Mouse (Mus musculus) embryo, embryonic 11 days (tissue): ENCODE results near the gene Atp2b1.
A peak's percentile ranks its signal among the peaks of the same experiment; 100 is the strongest.

ENCODE experiments used
- DNase-seq: peaks from one replicate; pipeline ENCODE4 v3.0.0-alpha.2; 2015

Gene Atp2b1

DNA sequence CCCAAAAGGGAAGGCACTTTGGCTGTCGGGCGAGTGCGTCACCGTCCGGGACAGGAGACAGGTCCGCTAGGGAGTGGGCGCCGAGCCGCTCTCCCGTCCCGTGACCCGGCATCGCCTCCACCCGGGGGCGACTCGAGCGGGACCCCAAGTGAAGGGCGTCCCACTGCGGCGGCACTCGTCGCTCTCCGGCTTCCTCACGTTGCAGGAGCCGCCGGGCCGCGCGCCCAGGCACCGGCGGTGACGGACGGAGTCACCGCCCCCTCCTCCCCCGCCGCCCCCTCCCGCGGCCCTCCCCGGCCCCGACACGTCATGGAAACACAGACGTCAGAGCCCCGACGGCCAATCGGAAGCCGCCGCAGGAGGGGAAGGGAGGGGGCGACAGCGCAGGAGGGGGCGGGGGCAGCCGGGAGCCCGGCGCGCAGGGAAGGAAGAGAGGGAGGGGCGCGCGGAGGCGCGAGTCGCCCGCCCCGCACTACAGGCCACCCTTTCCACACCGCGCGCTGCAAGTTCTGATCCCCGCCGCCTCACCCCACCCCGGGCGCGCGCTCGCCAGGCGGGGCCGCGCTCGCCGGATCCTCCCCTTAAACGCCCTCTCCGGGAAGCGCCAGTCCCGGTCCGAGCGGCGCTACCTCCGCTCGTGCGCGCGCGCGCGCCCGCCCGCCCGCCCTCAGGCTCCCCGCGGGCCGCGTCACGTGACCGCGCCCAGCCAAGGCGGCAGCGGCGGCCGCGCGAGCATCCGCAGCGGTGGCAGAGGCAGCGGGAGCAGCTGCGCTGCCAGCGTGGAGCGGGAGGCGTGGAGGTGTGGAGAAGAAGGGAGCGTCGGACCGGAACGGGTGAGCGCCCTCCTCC is at the start of gene Atp2b1:
Atp2b1 (plus strand) TSS at position 446 of the 849 bp plus-strand sequence.
- peak; percentile 95 for DNase-seq

DNA sequence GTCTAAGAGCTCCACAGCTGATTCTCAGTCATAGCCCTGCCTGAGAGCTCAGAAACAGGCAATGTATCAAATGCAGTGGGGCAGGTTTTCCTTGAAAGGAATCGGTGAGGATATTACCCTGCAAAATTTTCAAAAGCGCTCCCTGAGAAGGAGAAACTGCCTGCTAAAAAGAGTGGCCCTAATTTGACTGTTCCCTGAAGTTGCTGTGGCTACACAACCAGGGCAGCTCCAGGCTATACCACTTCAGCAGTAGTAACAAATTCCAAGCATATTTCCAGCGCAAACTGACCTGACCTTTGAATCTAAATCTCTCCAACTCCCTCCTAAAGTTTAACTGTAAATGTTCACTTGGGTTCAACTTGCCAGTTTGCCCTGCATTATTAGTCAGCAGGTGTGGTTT is 49.4 kb upstream of the Atp2b1 start:
- peak; percentile 6 for DNase-seq

DNA sequence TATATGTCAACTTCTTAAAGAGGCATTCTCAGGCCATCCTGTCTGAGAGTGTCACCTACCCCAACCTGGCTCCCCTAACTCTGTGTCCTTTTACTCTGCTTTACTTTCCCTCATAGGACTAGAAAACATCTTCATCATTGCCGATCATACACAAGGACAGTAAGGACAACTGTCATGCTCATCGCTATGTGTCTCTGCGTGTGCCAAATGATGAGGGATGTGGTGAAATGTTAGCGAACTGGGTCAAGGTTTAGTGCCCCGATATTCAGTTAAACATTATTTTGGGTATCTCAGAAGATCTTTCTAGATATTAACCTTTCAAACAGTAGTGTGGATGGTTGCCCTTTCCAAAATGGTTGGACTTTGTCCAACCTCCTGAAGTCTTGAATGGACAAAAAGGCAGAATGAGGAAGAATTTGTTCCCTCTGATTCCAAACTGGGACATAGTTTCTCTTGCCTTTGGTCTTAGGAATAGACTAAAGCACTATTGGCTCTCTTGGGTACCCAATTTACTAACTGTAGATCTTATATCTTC is 47.3 kb upstream of the Atp2b1 start:
- DNase-seq = no peak

DNA sequence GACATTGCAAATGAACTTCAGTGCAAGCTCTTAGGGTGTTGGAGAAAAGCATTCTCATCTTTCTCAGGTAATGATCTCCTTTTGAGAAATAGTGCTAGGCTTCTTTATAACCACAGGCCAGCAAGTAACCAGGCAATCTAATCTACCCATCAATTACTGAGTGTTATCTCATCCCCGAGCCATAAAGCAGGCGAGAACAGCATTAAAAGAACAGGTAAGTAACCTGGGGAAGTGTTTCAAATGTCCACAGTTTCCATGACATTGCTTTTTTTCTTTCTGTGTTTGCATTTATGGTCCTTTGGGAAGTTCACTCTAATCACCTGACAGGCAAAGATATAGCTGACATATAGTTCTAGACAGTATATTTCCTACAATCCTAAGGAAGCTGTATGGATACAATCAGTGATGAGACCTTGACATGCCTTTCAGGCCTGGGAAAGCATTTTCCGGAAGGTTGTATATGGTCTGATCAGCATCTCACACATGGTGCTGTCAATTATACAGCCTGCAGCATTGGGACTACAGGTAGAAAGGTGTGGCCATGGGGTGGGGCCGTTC is 45.8 kb upstream of the Atp2b1 start:
- no peak for DNase-seq

DNA sequence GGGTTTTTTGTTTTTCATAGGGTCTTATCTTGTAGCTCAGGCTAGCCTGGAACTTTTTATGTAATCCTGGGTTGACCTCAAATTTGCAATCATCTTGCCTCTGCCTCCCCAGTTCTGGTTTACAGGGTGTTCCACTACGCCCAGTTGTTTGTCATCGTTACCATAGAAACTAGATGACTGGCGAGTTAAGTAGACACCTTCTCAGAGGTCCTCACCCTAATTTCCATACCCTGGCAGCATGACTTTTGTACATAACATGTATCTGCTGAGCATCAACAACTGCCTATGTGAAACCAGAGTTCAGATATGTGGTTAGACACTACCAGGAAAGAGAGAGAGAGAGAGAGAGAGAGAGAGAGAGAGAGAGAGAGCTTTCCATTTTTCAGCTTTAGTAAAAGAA is 36.4 kb upstream of the Atp2b1 start:
- DNase-seq = no peak

DNA sequence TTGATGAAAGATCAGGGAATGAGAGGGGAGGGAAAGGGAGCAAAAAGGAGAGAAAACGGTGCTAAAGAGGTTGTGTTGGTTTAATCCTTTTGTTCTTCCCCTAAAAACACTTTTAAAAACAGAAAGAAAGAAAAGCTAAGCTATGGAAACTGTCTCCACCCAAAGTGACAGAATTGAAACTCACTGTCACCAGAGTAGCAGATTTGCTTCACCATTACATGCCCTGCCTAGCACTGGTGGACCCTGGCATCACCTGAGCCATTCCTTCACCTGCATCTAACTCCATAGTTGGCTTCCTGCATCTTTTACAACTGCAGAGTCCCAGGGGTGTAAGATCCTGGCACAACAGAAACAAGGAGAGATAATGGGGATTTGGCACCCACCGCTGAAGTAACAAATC is 35.6 kb upstream of the Atp2b1 start:
- no peak for DNase-seq

DNA sequence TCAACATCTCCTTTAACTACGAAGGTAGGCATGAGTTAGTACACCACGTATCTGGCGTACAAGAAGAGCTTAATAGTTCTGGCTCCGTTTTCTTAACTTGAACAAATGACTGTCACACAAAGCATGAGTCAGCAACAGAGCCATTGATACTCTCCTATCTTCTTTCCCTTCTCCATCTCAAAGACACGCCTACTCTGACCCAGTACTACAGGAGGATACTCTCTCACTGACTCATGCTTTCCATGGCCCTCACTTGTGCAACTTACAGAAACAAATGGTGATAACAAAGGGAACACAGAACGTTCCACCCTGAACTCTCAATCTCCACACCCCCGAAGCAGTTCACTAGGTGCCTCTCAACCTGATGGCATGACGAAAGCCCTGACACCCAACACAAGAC is 34.1 kb upstream of the Atp2b1 start:
- no peak for DNase-seq

DNA sequence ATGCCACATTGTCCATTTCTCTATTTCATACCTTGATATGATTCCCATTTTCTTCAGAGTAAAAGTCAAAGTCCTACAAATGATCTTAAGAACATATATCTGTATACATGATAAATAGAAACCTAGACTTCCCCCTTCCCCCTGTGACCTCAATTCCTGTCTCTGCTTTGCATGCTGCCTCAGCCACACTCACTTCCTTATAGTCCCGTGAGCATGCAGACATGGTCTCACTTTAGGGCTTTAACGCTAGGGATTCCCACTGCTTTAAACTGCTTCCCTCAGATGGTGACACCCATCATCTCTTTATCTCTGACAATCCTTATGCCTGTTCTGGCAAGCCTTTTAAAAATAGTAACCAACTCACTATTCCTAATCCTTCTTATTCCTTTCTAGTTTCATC is 33.5 kb upstream of the Atp2b1 start:
- DNase-seq = no peak

DNA sequence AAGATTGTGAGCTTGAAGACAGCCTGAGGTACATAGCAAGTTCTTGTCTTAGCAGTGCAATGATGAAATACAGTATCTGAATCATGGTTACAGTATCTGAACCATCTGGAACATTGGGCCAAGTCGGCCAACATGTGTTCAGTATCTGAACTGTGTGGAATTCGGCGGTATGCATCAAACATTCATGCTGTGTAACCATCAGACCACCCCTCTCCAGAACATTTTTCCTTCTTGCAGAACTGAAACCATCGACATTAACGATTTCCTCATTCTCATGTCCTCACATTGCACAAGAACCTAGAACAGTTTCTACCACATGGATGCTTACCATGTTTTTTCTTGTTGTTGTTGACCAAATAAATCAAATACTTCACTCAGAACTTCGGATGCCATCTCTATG is 32.7 kb upstream of the Atp2b1 start:
- no peak for DNase-seq

DNA sequence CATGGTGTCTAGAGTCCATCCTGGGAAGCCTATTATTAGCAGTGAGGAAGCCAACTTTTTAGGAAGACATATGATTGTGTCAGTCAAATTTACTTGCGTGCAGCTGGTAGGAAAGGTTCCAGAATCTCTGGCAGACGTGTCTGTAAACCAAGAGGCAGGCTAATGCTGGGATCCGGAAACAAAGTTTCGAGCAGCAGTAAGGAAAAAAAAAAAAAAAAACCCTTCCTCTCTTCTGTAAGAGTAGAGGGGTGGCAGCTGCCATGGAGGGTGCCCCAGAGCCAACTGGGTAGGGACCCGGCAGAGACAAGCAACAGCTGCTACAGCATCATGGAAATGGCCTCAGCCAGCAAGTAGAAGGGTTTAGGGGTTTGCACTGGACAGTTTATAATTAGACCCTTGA is 31.6 kb upstream of the Atp2b1 start:
- DNase-seq = no peak

DNA sequence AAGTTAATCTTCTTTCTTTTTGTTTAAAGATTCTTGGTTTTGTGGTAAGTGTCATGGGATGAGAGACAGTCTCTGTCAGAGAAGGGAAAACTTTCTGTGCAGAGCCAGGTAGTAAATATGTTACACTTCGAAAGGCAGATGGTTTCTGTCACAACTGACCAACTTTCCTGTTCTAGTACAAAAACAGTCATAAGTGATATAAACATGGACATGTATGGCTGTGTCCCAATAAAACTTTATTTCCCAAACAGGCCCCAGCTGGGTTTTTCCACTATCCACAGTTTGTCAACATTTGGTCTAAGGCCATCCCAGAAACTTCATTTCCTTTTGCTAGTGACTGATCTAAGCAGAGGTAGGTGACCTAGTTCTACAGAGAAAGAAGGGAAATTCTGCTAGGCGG is 29.8 kb upstream of the Atp2b1 start:
- no peak for DNase-seq

DNA sequence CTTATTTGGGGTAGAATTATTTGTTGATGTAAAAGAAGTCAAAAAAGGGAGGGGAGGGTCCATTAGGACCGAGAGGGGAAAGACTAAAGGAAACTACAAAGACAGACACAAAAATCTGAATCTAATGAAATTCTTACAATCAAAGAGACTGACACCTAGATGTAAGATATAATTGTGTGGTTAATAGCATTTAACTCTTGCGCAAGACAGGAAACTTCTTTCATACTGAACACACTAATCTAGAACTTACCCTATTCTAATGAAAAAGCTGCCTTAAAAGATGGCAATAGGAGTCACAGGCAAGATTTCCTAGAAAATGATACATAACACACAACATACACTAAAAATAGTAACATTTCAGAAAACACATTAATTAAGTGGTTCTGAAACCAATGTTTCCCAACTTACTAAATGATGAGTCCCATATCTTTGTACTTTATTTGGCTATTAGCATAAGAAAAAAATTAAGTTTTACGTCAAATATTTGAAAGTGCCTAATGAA is 27.4 kb upstream of the Atp2b1 start:
- no peak for DNase-seq

DNA sequence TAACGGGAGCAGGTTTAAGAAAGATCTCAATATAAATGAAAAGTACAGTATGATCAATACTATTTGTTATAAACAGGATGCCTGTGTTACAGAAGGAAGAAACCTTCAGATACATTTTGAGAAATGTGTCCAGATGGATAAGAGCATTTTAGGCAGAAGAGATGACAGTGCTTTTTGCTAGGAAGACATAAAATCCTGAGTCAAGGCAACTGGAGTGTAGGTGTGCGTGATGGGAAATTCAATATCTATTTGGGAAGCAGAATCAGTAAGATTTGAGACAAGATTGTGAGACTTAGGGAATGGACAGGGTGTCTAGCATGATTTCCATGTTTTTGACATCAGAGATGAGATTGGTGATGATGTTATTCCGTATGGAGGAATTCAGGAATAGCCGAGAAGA is 22.8 kb upstream of the Atp2b1 start:
- no peak for DNase-seq

DNA sequence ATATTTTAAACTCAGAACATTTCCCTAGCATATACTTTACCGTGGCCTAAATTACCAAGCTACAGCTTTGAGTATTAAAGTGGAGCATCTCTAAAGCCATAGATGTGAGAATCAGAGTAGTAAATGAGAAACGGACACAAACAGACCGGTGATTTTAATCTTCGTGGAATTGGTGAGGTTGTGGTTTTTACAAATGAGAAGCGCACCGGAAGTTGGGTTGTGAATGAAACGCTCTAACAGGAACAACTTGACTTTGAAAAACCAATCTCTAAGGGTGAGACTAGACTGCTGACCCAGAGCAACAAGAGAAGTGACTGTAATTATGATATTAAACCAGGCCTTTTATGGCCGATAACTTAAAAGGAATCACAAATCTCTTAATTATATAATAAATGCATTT is 16.7 kb upstream of the Atp2b1 start:
- DNase-seq = no peak

DNA sequence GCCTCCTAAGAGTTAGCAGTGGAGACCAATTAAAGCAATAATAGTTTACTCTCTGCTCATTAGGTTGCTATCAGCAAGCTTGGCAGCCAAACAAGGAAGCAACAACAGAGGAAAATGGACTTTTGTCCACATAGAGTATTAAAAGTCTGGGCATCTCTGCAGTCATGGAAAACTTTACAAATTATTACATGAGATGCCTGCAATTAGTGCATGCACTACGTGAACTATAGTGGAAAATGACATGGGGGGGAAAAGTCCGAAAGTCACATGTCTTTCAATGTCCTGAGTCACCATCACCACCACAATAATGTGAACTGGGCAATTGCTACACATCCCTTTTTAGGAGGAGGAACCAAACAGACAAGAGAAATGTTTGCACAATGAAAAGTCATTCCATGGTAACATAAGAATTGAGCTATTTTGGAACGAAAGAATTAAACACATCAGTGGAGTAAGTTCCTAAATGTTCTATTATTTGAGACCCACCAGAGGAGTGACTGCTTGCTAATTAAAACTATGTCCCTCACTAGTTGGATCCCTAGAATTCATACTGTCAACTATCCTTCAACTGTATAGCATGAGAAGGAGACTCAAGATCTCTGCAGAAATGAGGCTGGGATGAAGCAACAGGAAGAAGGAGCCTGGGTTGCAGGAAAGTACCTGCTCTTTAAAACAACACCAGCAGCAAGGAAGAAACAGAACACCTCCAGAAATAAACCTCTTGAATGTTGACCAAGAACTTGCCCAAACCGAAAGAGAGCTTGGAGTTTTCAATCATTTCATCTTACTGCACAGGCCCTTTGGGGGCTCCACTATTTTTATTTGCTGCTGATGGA is 16.1 kb upstream of the Atp2b1 start:
- no peak for DNase-seq

DNA sequence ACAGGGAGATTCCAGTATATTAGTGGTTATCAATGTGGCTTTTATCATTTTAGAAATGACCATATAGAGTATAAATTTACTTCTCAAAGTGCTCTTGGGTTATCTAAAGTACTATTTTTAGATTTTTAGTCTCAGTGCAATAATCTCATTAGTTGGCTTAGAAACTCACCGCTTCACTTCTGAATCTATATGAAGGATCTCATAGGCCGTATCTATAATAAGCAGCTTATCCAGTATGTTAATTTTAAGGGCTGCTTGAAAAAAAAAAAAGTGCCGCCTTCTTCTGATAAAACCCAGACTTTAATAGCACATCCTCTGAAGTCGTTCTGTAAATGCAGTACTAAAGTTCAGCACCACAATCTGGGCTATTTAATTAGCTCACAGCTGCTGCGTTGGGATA is 12.7 kb upstream of the Atp2b1 start:
- DNase-seq = no peak

DNA sequence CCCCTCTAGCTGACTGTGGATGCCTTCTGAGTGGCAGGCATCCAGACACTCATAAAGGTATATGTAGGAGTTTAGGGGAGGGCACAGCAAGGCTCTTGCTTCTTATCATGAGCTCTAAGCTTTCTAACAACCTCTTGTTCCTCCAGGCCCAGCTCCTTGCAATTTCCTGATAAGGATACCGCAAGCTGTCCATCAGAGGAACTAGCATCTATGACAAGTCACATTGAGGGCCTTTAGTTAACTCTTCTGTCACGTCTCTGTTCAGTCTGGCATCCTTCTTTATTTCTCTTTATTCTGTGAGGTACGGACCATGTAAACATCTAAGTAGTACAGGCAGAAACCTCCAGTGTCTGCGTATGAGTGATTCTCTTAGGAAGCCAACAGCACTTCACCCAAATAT is 8.2 kb upstream of the Atp2b1 start:
- DNase-seq = no peak

DNA sequence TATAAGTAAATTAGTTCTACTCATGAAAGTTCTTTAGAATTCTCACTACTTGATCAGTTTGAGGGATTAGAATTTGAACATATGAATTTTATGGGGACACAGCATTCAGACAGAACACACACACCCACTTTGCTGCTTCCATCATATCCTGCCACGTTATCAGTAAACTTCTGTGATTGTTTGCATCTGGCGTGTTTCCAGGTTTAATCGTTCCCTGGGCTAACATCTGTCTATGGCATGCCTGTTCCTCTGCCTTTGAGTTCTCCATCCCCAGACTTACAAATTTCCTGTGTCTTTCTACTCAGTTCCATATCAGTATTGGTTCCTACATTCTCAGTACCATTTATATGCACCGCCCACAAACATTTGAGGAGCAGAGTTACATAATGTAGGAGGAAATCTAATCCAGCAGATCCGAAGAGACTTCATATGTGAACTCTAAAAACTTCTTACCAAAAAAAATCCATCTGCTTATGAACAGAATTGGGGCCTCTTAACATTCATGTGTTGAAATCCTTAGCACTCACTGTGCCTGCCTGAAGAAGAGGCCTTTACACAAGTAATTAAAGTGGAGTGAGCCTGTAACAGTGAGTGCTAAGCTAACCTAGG is 7.2 kb upstream of the Atp2b1 start:
- DNase-seq = no peak

DNA sequence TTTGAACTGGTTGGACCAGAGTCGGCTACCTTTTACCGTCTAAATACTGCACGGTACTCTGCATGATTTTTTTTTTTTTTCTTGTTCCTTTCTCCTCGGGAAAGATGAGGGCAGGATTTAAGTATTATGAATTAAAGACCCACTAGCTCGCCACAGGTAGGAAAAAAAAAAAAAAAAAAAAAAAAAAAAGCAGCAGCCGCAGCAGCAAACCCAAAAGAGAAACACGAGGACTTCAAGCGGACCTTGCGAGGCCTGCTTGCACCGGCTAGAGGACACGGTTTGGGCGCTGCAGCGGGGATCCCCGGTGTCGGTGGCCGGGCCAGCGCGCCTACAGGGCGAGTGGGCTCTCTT is 621 bp upstream of the Atp2b1 start:
- DNase-seq = no peak

DNA sequence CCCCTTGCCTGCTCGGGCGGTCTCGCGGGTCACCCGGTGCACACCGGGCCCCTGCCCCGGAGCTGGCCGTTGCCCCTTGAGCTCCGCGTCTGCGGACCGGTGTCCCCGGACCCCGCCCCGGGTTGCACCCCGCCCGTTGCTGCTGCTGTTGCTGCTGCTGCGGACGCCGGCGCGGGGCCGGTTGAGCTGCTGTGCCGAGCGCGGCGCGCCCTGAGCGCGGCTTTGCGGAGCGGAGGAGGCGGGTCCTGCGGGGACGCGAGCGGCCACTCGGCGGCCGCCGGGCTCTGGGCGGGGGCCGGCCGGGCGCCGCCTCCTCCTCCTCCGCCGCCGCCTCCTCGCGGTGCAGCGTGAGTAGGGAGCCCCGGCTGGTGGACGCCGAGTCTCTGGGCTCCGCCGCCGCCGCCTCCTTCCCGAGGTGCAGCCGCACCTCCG is 620 bp downstream of the Atp2b1 start:
- DNase-seq = peak; percentile 89

DNA sequence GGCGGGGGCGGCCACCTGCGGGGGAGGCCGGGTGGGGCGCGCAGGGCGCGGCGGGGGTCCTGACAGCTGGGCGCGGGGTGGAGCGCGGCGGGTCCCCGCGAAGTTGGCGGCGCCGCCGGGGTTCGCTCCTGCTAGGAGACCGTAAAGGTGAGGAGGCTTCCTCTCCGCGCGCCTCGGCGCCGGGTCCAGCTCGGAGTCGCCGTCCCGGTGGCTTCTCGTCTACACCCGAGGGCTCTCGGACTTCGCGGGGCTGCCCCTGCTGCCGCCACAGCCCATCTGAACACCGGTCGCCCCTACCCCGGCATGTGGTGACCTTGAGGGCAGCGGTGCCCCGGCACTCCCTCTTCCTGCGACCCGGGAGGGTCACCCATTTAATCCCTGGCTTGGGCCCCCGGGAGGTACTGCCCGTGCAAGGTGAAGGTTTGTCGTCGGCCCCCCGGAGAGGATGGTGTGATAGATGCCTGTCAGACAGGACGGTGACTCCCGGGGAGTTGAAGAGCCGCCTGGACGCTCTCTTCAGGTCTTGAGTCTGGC is 1.3 kb downstream of the Atp2b1 start:
- DNase-seq = peak; percentile 50

DNA sequence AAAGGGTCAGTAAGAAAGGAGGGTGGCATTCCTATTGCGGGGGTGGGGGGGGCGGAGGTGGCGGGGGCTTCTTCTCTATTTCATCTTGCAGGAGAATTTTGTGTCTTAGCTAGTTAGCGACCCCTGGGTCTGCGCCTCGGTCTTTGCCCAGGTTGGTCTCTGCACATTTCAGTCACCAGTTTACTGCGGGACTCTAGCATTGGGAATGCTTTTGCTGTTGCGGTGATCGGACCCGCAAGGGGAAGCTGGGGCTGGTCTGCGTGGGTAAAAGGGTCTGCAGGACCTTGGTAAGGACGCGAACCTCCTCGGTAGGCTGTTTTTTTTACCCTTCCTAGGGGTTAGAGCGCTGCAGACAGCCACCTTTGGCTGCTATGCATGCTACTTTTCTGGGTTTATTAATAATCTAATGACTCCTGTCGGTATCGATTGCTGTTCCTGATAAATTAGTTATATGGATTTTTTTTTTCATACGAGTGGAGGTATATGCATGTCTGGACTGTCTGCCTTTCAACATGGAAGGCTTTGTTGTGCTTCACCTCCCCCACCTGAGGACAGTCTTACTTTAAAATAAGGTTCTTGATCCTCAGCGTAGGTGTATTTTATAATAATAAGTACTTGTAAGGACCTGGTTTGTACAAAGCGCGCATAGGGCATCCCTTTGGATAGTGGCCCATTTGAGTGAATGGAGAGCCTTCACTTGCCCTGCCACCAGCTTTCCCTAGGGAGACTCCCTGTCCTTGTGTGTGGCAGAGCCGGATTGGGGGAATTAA is 2.0 kb downstream of the Atp2b1 start:
- peak; percentile 39 for DNase-seq
